Mouse (Mus musculus) megakaryocyte, embryonic 14.5 days (primary cell): ENCODE data around the gene Ank3.

Source experiments
- FLI1 ChIP-seq: IDR thresholded peaks from 2 replicates; pipeline ENCODE4 v1.6.1; 2012; ENCODE audit warnings: low read length, inconsistent platforms, mixed read lengths
- GATA1 ChIP-seq: IDR thresholded peaks from 3 replicates; pipeline ENCODE4 v1.6.1; 2012; ENCODE audit warnings: mixed read lengths, low read length, inconsistent platforms, borderline replicate concordance

DNA sequence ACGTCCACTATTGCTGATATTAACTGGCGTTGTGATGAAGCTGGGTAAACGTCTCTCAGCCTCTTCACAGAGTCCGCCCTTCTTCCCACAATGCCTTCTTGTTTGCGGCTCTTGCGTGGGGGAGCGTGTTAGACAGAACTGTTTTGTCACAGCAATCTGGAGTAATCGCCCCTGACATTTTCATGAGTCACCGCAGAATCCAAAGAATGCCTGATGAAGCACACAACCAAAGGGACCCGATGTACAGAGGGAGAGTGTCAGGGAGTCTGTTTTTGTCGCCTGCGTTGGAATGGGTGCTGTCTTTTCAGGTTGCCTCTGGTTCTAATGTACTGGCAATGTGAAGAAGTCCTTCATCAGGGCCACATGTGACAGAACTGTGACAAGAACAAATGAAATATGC, 181.0 kb downstream of the Ank3 start:
- TF ChIP-seq GATA1 = no peak
- no peak for TF ChIP-seq FLI1
